Mouse (Mus musculus) left cerebral cortex, postnatal 4 days (tissue): ENCODE measurements around the gene Vmn2r58. TPM values are rescaled to one million over a fixed set of nuclear protein-coding genes. Genes with fewer than 3 reads are reported as not detected.
"Not testable (repeated sequence)": the region's sequence is repeated elsewhere in the genome, so short reads cannot be mapped to it uniquely, and the experiment has no call there.

Experiments
- DNase-seq: peaks from one replicate; pipeline ENCODE4 v3.0.0-alpha.2; 2022
- intact Hi-C: fragments of 180-260 bp; cut with DNase I; formaldehyde crosslinking; loops from one replicate; pipeline ENCODE4 v1.15.1; 2025
- total RNA-seq, 2 experiments: library from RNA; stranded (reverse); gene quantifications; 2 replicates each; pipeline ENCODE4 v1.2.3; 2021

Vmn2r58 gene
- total RNA-seq = not detected

- intact Hi-C loops, DNase-seq: not testable (repeated sequence)
Observed at GRCm38 (mm10) chr7:41872612-41873011, at the start of gene Vmn2r58. Gene Vmn2r58, minus strand, starts transcription at chr7:41872712.

Other genes with a start within 250 kb of the Vmn2r58 start
- gene Zfp788, start 239.5 kb downstream of the Vmn2r58 start, total RNA-seq = 10 to 100 TPM; 32.1 to 35.0 TPM
- gene Vmn2r59, start 186.3 kb upstream of the Vmn2r58 start, total RNA-seq = not detected
- gene Vmn2r60, start 235.1 kb upstream of the Vmn2r58 start, total RNA-seq = under 1 TPM; 0.06 to 0.12 TPM